Mouse (Mus musculus) embryo, embryonic 10.5 days (tissue): ENCODE data around the gene Phf19.

Experiments used
- DNase-seq: peaks from one replicate; pipeline ENCODE4 v3.0.0-alpha.2; 2015; ENCODE audit warnings: low spot score

The Phf19 gene

GRCm38 (mm10) chr2:34896821-34897460 lies 16.9 kb downstream of the Phf19 start:
- no peak for DNase-seq

GRCm38 (mm10) chr2:34895503-34896113 lies 18.2 kb downstream of the Phf19 start:
- DNase-seq, result no peak

GRCm38 (mm10) chr2:34893950-34894349 lies 19.9 kb downstream of the Phf19 start:
- no peak for DNase-seq

GRCm38 (mm10) chr2:34884186-34884585 lies 29.6 kb downstream of the Phf19 start:
- no peak for DNase-seq

GRCm38 (mm10) chr2:34883190-34883589 lies 30.6 kb downstream of the Phf19 start:
- no peak for DNase-seq

GRCm38 (mm10) chr2:34882757-34883156 lies 31.1 kb downstream of the Phf19 start:
- no peak for DNase-seq

GRCm38 (mm10) chr2:34880054-34880453 lies 33.8 kb downstream of the Phf19 start:
- DNase-seq, result no peak

- DNase-seq, result no peak
Observed at GRCm38 (mm10) chr2:34874816-34875345, 38.9 kb downstream of the Phf19 start, which contains the start of gene Psmd5. Psmd5 (minus strand) TSS chr2:34874968.

GRCm38 (mm10) chr2:34874271-34874670 lies 39.6 kb downstream of the Phf19 start, which contains the start of gene Cutal:
Cutal (plus strand) TSS chr2:34874396.
- DNase-seq, result peak; percentile 5

GRCm38 (mm10) chr2:34870520-34871474 lies 43.0 kb downstream of the Phf19 start:
- DNase-seq, result peak; percentile 100

GRCm38 (mm10) chr2:34869680-34870079 lies 44.1 kb downstream of the Phf19 start:
- DNase-seq, result peak; percentile 22

- no peak for DNase-seq
Observed at GRCm38 (mm10) chr2:34857728-34858127, 56.1 kb downstream of the Phf19 start.

GRCm38 (mm10) chr2:34855265-34855664 lies 58.6 kb downstream of the Phf19 start:
- DNase-seq, result no peak

- DNase-seq, result no peak
Observed at GRCm38 (mm10) chr2:34847702-34848101, 66.1 kb downstream of the Phf19 start.
